Mouse (Mus musculus): ENCODE results near the gene Gm17428. TPM values are rescaled to one million over a fixed set of nuclear protein-coding genes. Genes with fewer than 3 reads are reported as not detected.
"Not testable (repeated sequence)": the region's sequence is repeated elsewhere in the genome, so short reads cannot be mapped to it uniquely, and the experiment has no call there.

Gm17428 gene
- polyA plus RNA-seq, 1 experiment from 2014 or later, result not detected

GRCm38 (mm10) chr14:54988350-54988874 lies 11.7 kb downstream of the Gm17428 start:
- DNase-seq (ENCODE audit: low spot score), result not testable (repeated sequence)

- no peak for DNase-seq (ENCODE audit: low spot score)
Measured at GRCm38 (mm10) chr14:54988882-54989281, 12.1 kb downstream of the Gm17428 start.

- DNase-seq (ENCODE audit: low spot score), result no peak
Measured at GRCm38 (mm10) chr14:54989886-54990441, 13.2 kb downstream of the Gm17428 start.

GRCm38 (mm10) chr14:54992196-54992595 lies 15.5 kb downstream of the Gm17428 start:
- DNase-seq (ENCODE audit: low spot score), result no peak

- no peak for DNase-seq (ENCODE audit: low spot score)
Measured at GRCm38 (mm10) chr14:54993636-54994035, 16.9 kb downstream of the Gm17428 start.

- no peak for DNase-seq (ENCODE audit: low spot score)
Measured at GRCm38 (mm10) chr14:54994136-54994868, 17.6 kb downstream of the Gm17428 start, which contains the start of gene Myh7. TSS of gene Myh7 (minus strand) at chr14:54994626.

GRCm38 (mm10) chr14:54994869-54995186 lies 18.1 kb downstream of the Gm17428 start:
- DNase-seq (ENCODE audit: low spot score), result no peak

GRCm38 (mm10) chr14:54995457-54996138 lies 18.9 kb downstream of the Gm17428 start:
- no peak for DNase-seq (ENCODE audit: low spot score)

GRCm38 (mm10) chr14:54996793-54997192 lies 20.1 kb downstream of the Gm17428 start:
- DNase-seq (ENCODE audit: low spot score), result no peak

GRCm38 (mm10) chr14:54997297-54997696 lies 20.6 kb downstream of the Gm17428 start:
- no peak for DNase-seq (ENCODE audit: low spot score)

GRCm38 (mm10) chr14:54998680-54999079 lies 21.9 kb downstream of the Gm17428 start:
- no peak for DNase-seq (ENCODE audit: low spot score)

GRCm38 (mm10) chr14:54999868-55000267 lies 23.1 kb downstream of the Gm17428 start:
- not testable (repeated sequence) for DNase-seq (ENCODE audit: low spot score)

- DNase-seq (ENCODE audit: low spot score), result no peak
Measured at GRCm38 (mm10) chr14:55000814-55001213, 24.1 kb downstream of the Gm17428 start.

- DNase-seq (ENCODE audit: low spot score), result no peak
Measured at GRCm38 (mm10) chr14:55001446-55001845, 24.7 kb downstream of the Gm17428 start.

- DNase-seq (ENCODE audit: low spot score), result no peak
Measured at GRCm38 (mm10) chr14:55001938-55002686, 25.4 kb downstream of the Gm17428 start.

GRCm38 (mm10) chr14:55002687-55003120 lies 26.0 kb downstream of the Gm17428 start:
- DNase-seq (ENCODE audit: low spot score), result no peak

- DNase-seq (ENCODE audit: low spot score), result no peak
Measured at GRCm38 (mm10) chr14:55003878-55004855, 27.4 kb downstream of the Gm17428 start.

- no peak for DNase-seq (ENCODE audit: low spot score)
Measured at GRCm38 (mm10) chr14:55005506-55005905, 28.8 kb downstream of the Gm17428 start.

GRCm38 (mm10) chr14:55005967-55006366 lies 29.2 kb downstream of the Gm17428 start:
- no peak for DNase-seq (ENCODE audit: low spot score)

GRCm38 (mm10) chr14:55006541-55006940 lies 29.8 kb downstream of the Gm17428 start:
- DNase-seq (ENCODE audit: low spot score), result no peak

Measured in thymus, postnatal 0 days (tissue).